Mouse (Mus musculus): Measurements from ENCODE around the gene Fgf14. TPM values are rescaled to one million over a fixed set of nuclear protein-coding genes. Genes with fewer than 3 reads are reported as not detected.

Fgf14 gene
- total and polyA plus RNA-seq, 3 experiments = not detected

- H3K9me3 ChIP-seq (replicated peaks; ENCODE audit: insufficient read depth, low read length) = no peaks in the 10 kb centered on the region
- H3K4me1 ChIP-seq (ENCODE audit: control insufficient read depth in 1 of 2, insufficient read depth in 2 of 2, low read length in 2 of 2) = no peaks in the 10 kb centered on the region
- no peaks in the 10 kb centered on the region for H3K36me3 ChIP-seq (ENCODE audit: control insufficient read depth in 1 of 2, insufficient read depth in 2 of 2, low read length in 2 of 2)
- H3K27ac ChIP-seq (ENCODE audit: control insufficient read depth, low read depth, low read length) = no peak overlapping the region
- H3K79me2 ChIP-seq (ENCODE audit: control insufficient read depth, insufficient read depth, low read length, poor library complexity) = no peaks in the 10 kb centered on the region
- no peaks in the 10 kb centered on the region for H3K27me3 ChIP-seq (ENCODE audit: control insufficient read depth in 1 of 2, insufficient read depth in 2 of 2, low read length in 2 of 2)
- TF ChIP-seq CTCF (IDR thresholded peaks at IDR 0.05 in 2 of 3, conservative IDR thresholded peaks at IDR 0.05 in 1 of 3; ENCODE audit: control insufficient read depth in 1 of 3, insufficient read depth in 1 of 3, low read depth in 2 of 3, low read length in 3 of 3, poor library complexity in 1 of 3, severe bottlenecking in 1 of 3) (peak in 2 of 3 experiments; percentile 26 to 28; a peak in 3 of 6 replicates), RAD21 (IDR thresholded peaks at IDR 0.05; ENCODE audit: low read depth, low read length) (peak; percentile 13), USF2 (IDR thresholded peaks at IDR 0.05; ENCODE audit: borderline replicate concordance in 1 of 2, insufficient read depth in 1 of 2, low read depth in 1 of 2, low read length in 2 of 2) (no peak), NELFE (IDR thresholded peaks at IDR 0.05; ENCODE audit: low read depth, low read length) (no peak), SMC3 (IDR thresholded peaks at IDR 0.05; ENCODE audit: low read depth, low read length) (peak; percentile 25; the same call in 1 of the 2 replicates), TCF12 (IDR thresholded peaks at IDR 0.05; ENCODE audit: low read depth, low read length) (no peak), ZNF384 (IDR thresholded peaks at IDR 0.05; ENCODE audit: low read depth, low read length) (no peak), CHD1 (IDR thresholded peaks at IDR 0.05; ENCODE audit: low read depth, low read length) (no peak), MEF2A (IDR thresholded peaks at IDR 0.05; ENCODE audit: extremely low read depth, insufficient replicate concordance, low read depth, low read length, poor library complexity, severe bottlenecking) (no peak), POLR2AphosphoS2 (IDR thresholded peaks at IDR 0.05; ENCODE audit: low read length) (no peak), EP300 (IDR thresholded peaks at IDR 0.05; ENCODE audit: low read depth in 1 of 2, low read length in 2 of 2) (no peak), ETS1 (IDR thresholded peaks at IDR 0.05; ENCODE audit: low read depth, low read length) (no peak)
- H3K9ac ChIP-seq (ENCODE audit: control insufficient read depth, low read depth, low read length, poor library complexity, severe bottlenecking) = no peak overlapping the region
- no peak for DNase-seq (ENCODE audit: low read depth, low spot score)
- no peak overlapping the region for H3K4me3 ChIP-seq (ENCODE audit: control insufficient read depth in 1 of 2, insufficient read depth in 1 of 2, low read depth in 2 of 2, low read length in 2 of 2)
These were observed 409.9 kb downstream of the Fgf14 start for GRCm38 (mm10) chr14:124266977-124267376.

- DNase-seq (ENCODE audit: low read depth, low spot score) = peak; percentile 12
- Histone ChIP-seq H3K27ac (ENCODE audit: control insufficient read depth, low read depth, low read length) (no peak overlapping the region), H3K9me3 (replicated peaks; ENCODE audit: insufficient read depth, low read length) (no peaks in the 10 kb centered on the region), H3K79me2 (ENCODE audit: control insufficient read depth, insufficient read depth, low read length, poor library complexity) (no peaks in the 10 kb centered on the region), H3K4me3 (ENCODE audit: control insufficient read depth in 1 of 2, insufficient read depth in 1 of 2, low read depth in 2 of 2, low read length in 2 of 2) (no peak overlapping the region), H3K27me3 (ENCODE audit: control insufficient read depth in 1 of 2, insufficient read depth in 2 of 2, low read length in 2 of 2) (no peaks in the 10 kb centered on the region), H3K9ac (ENCODE audit: control insufficient read depth, low read depth, low read length, poor library complexity, severe bottlenecking) (no peak overlapping the region), H3K36me3 (ENCODE audit: control insufficient read depth in 1 of 2, insufficient read depth in 2 of 2, low read length in 2 of 2) (no peaks in the 10 kb centered on the region), H3K4me1 (ENCODE audit: control insufficient read depth in 1 of 2, insufficient read depth in 2 of 2, low read length in 2 of 2) (no peaks in the 10 kb centered on the region)
- TF ChIP-seq GATA1 (IDR thresholded peaks at IDR 0.05; ENCODE audit: low read depth, low read length) (0 out of 2 replicates have a peak, but pooled peaks have one; percentile 8), UBTF (IDR thresholded peaks at IDR 0.05; ENCODE audit: borderline replicate concordance, insufficient read depth, low read depth, low read length) (no peak)
These were observed 412.3 kb downstream of the Fgf14 start for GRCm38 (mm10) chr14:124264541-124265059.

Data from MEL (cell line).